In the genomic region with DNA sequence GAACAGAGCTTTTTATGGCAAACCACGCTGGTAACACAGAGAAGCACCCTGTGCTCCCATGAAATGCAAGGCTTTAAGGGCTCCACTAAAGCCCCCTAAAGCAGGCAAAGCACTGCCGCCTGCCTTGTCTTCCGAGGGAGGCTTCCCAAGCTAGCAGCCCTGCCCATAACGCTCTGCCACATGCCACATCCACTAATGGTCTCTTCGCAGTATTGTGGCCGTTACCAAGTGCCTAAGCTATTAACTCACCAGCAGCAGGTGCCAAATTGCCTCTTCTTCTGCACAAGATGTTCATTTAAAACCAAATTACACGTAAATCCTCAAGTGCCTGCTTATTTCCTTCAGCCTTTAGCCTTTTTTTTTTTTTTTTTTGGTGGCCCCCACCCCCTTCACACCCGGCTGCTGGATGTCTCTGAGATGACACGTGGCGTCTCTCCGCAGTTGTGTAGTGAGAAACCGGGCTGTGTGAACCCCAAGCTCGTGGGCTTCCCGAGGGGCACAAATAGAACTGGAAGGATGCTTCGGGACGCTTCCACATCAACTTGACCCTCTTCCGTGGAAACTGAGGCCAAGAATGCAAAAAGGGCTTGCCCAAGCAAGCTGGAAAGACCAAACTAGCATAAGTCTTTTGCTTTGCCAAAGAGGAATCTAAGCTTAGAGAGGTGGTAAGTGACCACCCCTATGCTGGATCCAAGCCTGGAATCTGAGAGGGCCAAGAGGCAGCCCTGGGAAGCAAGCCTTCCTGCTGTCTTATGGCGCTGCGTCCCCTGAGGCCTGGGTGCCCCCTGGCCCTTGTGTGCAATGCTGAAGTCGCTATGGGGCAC, we compare ENCODE assay signal across 8 mouse cellular contexts.
DNase-seq lines count a peak whose midpoint lies in the region; ATAC-seq and TF ChIP-seq lines count a peak whose summit lies in the region.

No protein-coding gene starts in this region.

- no peak for DNase-seq in left cerebral cortex, adult 2 months (ENCODE audit: extremely low spot score in 1 of 2, low spot score in 2 of 2)
- no peak for DNase-seq in left cerebral cortex, postnatal 4 days
- DNase-seq in embryonic facial prominence, embryonic 11.5 days (ENCODE audit: low spot score), result peak; percentile 27
- DNase-seq in midbrain, postnatal 0 days (ENCODE audit: low spot score), result peak; percentile 14
- DNase-seq in layer of hippocampus, adult 11-12 months (ENCODE audit: low spot score), result no peak
- no peak for DNase-seq in layer of hippocampus, adult 8-10 months (ENCODE audit: low spot score in 2 of 2)
- DNase-seq in urinary bladder, adult 18-20 months (ENCODE audit: low spot score in 2 of 2), result no peak

- H3K36me3 ChIP-seq in embryonic facial prominence, embryonic 11.5 days (replicated peaks; ENCODE audit: control insufficient read depth, insufficient read depth, low read depth, low read length), result no peaks in the 10 kb centered on the region
- no peaks in the 10 kb centered on the region for H3K36me3 ChIP-seq in hindbrain, embryonic 16.5 days (ENCODE audit: control insufficient read depth, insufficient read depth, low read length)
- H3K36me3 ChIP-seq in midbrain, postnatal 0 days (ENCODE audit: insufficient read depth, low read length), result no peaks in the 10 kb centered on the region

- no peaks in the 10 kb centered on the region for H3K9me3 ChIP-seq in embryonic facial prominence, embryonic 11.5 days (replicated peaks; ENCODE audit: control insufficient read depth, low read length)
- no peaks in the 10 kb centered on the region for H3K9me3 ChIP-seq in hindbrain, embryonic 16.5 days (ENCODE audit: control insufficient read depth, low read length)
- H3K9me3 ChIP-seq in midbrain, postnatal 0 days (ENCODE audit: low read length), result no peaks in the 10 kb centered on the region

- ATAC-seq in embryonic facial prominence, embryonic 11.5 days (replicated peaks; ENCODE audit: insufficient number of reproducible peaks, low FRiP score, low TSS enrichment, low read depth), result no peak
- ATAC-seq in hindbrain, embryonic 16.5 days, result peak; percentile 35
- ATAC-seq in midbrain, postnatal 0 days (ENCODE audit: low FRiP score), result peak; percentile 7; the same call in 1 of the 2 replicates

- 47% methylated on average over 20 of the region's 20 CpGs for WGBS in embryonic facial prominence, embryonic 11.5 days
- 21% methylated on average over 20 of the region's 20 CpGs for WGBS in hindbrain, embryonic 16.5 days
- 11% methylated on average over 20 of the region's 20 CpGs for WGBS in midbrain, postnatal 0 days

- intact Hi-C loops in left cerebral cortex, adult 2 months (cut with DNase I), result no loop called here
- intact Hi-C loops in left cerebral cortex, postnatal 4 days (cut with DNase I), result no loop called here

- H3K27me3 ChIP-seq in embryonic facial prominence, embryonic 11.5 days (ENCODE audit: control insufficient read depth, insufficient read depth, low read length), result no peaks in the 10 kb centered on the region
- no peaks in the 10 kb centered on the region for H3K27me3 ChIP-seq in hindbrain, embryonic 16.5 days (replicated peaks; ENCODE audit: control insufficient read depth, insufficient read depth, low read length)
- no peaks in the 10 kb centered on the region for H3K27me3 ChIP-seq in midbrain, postnatal 0 days (ENCODE audit: insufficient read depth, low read length)

- peak overlapping the region; percentile 58 for H3K4me2 ChIP-seq in embryonic facial prominence, embryonic 11.5 days (ENCODE audit: low read depth, low read length)
- peak overlapping the region; percentile 87 for H3K4me2 ChIP-seq in hindbrain, embryonic 16.5 days (ENCODE audit: low read length)
- H3K4me2 ChIP-seq in midbrain, postnatal 0 days (ENCODE audit: low read depth, low read length, poor library complexity, severe bottlenecking), result peak overlapping the region; percentile 84

- peak overlapping the region; percentile 70 for H3K4me3 ChIP-seq in left cerebral cortex, adult 2 months
- H3K4me3 ChIP-seq in embryonic facial prominence, embryonic 11.5 days (ENCODE audit: low read depth, low read length), result no peak overlapping the region
- H3K4me3 ChIP-seq in hindbrain, embryonic 16.5 days (ENCODE audit: low read length), result peak overlapping the region; percentile 52
- peak overlapping the region; percentile 44 for H3K4me3 ChIP-seq in midbrain, postnatal 0 days (ENCODE audit: low read depth, low read length)

- H3K9ac ChIP-seq in embryonic facial prominence, embryonic 11.5 days (replicated peaks; ENCODE audit: low read length), result peak overlapping the region; percentile 5; the same call in 1 of the 2 replicates
- peak overlapping the region; percentile 74 for H3K9ac ChIP-seq in hindbrain, embryonic 16.5 days (ENCODE audit: low read depth, low read length)
- H3K9ac ChIP-seq in midbrain, postnatal 0 days (replicated peaks; ENCODE audit: low read length, poor library complexity, severe bottlenecking), result 0 out of 2 replicates have a peak overlapping the region, but pooled peaks have one; percentile 30

- H3K4me1 ChIP-seq in embryonic facial prominence, embryonic 11.5 days (ENCODE audit: control insufficient read depth, insufficient read depth, low read length), result peaks cover 7% of the 10 kb centered on the region
- peaks cover 13% of the 10 kb centered on the region for H3K4me1 ChIP-seq in hindbrain, embryonic 16.5 days (ENCODE audit: control insufficient read depth, insufficient read depth, low read depth, low read length)
- H3K4me1 ChIP-seq in midbrain, postnatal 0 days (ENCODE audit: insufficient read depth, low read length), result no peaks in the 10 kb centered on the region; the same call in 1 of the 2 replicates

- H3K27ac ChIP-seq in left cerebral cortex, adult 2 months, result no peak overlapping the region
- peak overlapping the region; percentile 75 for H3K27ac ChIP-seq in embryonic facial prominence, embryonic 11.5 days (replicated peaks; ENCODE audit: low read depth, low read length)
- peak overlapping the region; percentile 74 for H3K27ac ChIP-seq in hindbrain, embryonic 16.5 days (ENCODE audit: low read depth, low read length)
- H3K27ac ChIP-seq in midbrain, postnatal 0 days (ENCODE audit: low read depth, low read length), result no peak overlapping the region

- no peak for TF ChIP-seq CTCF in left cerebral cortex, adult 2 months (IDR thresholded peaks at IDR 0.05)
- no peak for TF ChIP-seq CTCF in midbrain, postnatal 0 days (IDR thresholded peaks at IDR 0.05)

Comparison
In these comparisons a context has a peak if more than half of its experiments do, and no peak if none do; other contexts are left out.
1. DNase-seq: peak in embryonic facial prominence, embryonic 11.5 days (single experiment) and midbrain, postnatal 0 days (single experiment); none in left cerebral cortex, adult 2 months (0 of 2), left cerebral cortex, postnatal 4 days (single experiment), layer of hippocampus, adult 11-12 months (single experiment), layer of hippocampus, adult 8-10 months (0 of 2) and urinary bladder, adult 18-20 months (0 of 2).
2. H3K27ac ChIP-seq: peak in embryonic facial prominence, embryonic 11.5 days (single experiment) and hindbrain, embryonic 16.5 days (single experiment); none in left cerebral cortex, adult 2 months (single experiment) and midbrain, postnatal 0 days (single experiment).
3. H3K9ac ChIP-seq: peak in every context shown above with its lines; median percentile 74 in hindbrain, embryonic 16.5 days; 30 in midbrain, postnatal 0 days; 5 in embryonic facial prominence, embryonic 11.5 days.
4. Peak in every context shown above with its lines, with median percentiles within 50 percentile points of each other: H3K4me2 ChIP-seq.